Mouse (Mus musculus): Measurements from ENCODE around the gene Mfap2. TPM values are rescaled to one million over a fixed set of nuclear protein-coding genes. Genes with fewer than 3 reads are reported as not detected.
A peak's percentile ranks its signal among the peaks of the same experiment; 100 is the strongest.

Mfap2 gene
- polyA plus RNA-seq, 1 experiment from 2014 or later = 14.6 TPM

DNA sequence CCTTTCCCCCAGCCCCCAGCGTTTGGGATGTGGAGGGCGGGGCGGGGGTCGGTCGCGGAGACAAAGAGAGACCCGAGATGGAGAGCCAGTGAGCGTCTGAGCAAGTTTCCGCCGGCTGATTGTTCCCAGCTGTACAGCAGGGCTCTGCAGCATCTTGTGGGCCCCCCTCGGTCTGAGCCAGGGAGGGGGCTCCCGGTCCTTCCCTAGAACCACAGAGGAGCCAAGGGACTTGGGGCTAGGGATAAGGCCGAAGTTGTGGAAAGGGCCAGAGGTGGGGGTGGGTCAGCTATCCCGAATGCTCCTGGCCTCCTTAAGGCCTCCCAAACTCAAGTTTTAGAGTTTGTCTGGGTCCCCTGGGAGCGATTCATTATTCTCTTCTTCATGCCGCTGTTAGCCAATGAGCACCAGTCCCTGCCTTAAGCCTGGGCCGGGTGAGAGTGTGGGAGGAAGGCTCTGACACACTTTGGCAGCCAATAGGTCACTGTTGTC is 767 bp downstream of the Mfap2 start:
- Histone ChIP-seq H3K4me2 (ENCODE audit: low read depth, low read length) (peak overlapping the region; percentile 58), H3K9me3 (ENCODE audit: low read length) (no peaks in the 10 kb centered on the region), H3K4me3 (ENCODE audit: low read depth, low read length) (peak overlapping the region; percentile 40), H3K27ac (ENCODE audit: low read depth) (no peak overlapping the region), H3K36me3 (replicated peaks; ENCODE audit: insufficient read depth, low read length) (peaks cover 9% of the 10 kb centered on the region; the same call in 1 of the 2 replicates), H3K27me3 (ENCODE audit: insufficient read depth, low read length) (peaks cover 20% of the 10 kb centered on the region), H3K4me1 (ENCODE audit: insufficient read depth) (peaks cover 7% of the 10 kb centered on the region; the same call in 1 of the 2 replicates), H3K9ac (replicated peaks) (peak overlapping the region; percentile 61; the same call in 1 of the 2 replicates)
- TF ChIP-seq EP300 (IDR thresholded peaks at IDR 0.05; ENCODE audit: low read depth) (no peak), CTCF (IDR thresholded peaks at IDR 0.05; ENCODE audit: low read depth) (no peak)
- ATAC-seq = no peak
- 10% methylated on average over 17 of the region's 17 CpGs for WGBS (ENCODE audit: insufficient replicate concordance)
- DNase-seq = no peak

DNA sequence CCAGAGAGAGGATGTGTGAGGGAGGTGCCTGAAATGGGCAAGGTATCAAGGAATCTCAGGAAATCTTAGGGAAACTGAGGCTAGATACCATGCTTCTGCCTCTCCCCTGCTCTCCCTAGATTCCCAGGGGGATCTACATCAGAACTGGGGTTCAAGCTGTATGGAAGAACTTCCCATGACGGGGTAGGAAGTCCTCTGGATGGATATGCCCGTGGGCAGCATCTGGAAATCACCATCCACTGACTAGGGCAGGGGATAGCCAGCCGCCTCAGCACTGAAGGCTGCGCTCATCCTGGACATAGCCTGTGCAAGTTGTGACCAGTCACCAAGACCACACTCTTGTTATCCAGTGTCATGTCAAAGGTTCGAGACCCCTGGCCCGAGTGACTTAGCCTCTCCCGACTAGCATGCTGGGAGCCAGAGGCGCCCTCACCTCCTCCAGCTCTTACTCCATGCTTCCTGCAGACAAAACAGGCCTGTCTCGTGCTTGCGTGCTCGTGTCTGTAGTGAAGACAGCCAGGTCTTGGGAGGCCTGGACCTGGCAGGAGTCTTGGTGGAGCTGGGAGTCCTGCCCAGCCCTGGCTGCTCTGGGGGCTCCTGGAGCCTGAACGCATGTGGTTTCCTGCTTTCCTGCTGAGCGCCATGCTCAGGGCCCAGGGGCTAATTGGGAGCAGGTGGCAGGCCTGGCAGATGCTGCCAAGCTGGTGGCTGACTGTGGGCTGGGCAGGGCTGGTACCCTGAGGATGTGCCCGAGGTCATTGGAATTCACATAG is 1.5 kb downstream of the Mfap2 start:
- Histone ChIP-seq H3K4me3 (ENCODE audit: low read depth, low read length) (no peak overlapping the region), H3K27me3 (ENCODE audit: insufficient read depth, low read length) (peaks cover 20% of the 10 kb centered on the region), H3K4me2 (ENCODE audit: low read depth, low read length) (peak overlapping the region; percentile 38), H3K9me3 (ENCODE audit: low read length) (no peaks in the 10 kb centered on the region), H3K36me3 (replicated peaks; ENCODE audit: insufficient read depth, low read length) (peaks cover 4% of the 10 kb centered on the region; the same call in 1 of the 2 replicates), H3K9ac (replicated peaks) (no peak overlapping the region), H3K27ac (ENCODE audit: low read depth) (no peak overlapping the region), H3K4me1 (ENCODE audit: insufficient read depth) (peaks cover 7% of the 10 kb centered on the region; the same call in 1 of the 2 replicates)
- DNase-seq = no peak
- TF ChIP-seq EP300 (IDR thresholded peaks at IDR 0.05; ENCODE audit: low read depth) = no peak
- WGBS (ENCODE audit: insufficient replicate concordance) = 63% methylated on average over 14 of the region's 14 CpGs
- no peak for ATAC-seq

DNA sequence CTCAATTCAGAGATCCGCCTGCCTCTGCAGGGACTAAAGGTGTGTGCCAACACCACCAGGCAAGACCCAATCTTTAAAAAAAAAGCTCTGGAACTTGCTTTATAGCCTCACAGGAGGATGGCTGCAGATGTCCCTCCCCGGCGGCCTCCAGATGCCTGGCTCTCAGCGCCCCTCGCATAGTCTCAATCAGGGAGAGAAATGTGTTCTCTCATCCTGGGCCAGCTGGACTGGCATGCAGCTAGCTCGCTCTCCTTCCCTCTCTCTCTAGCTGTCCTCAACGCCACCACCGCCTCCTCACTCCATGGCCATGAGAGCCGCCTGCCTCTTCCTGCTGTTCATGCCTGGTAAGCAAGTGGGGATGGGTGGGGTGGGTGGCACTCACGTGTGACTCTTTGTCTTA is 2.3 kb downstream of the Mfap2 start:
- Histone ChIP-seq H3K9ac (replicated peaks) (no peak overlapping the region), H3K4me3 (ENCODE audit: low read depth, low read length) (no peak overlapping the region), H3K4me2 (ENCODE audit: low read depth, low read length) (no peak overlapping the region), H3K9me3 (ENCODE audit: low read length) (no peaks in the 10 kb centered on the region), H3K27ac (ENCODE audit: low read depth) (no peak overlapping the region), H3K4me1 (ENCODE audit: insufficient read depth) (peaks cover 7% of the 10 kb centered on the region; the same call in 1 of the 2 replicates), H3K36me3 (replicated peaks; ENCODE audit: insufficient read depth, low read length) (no peaks in the 10 kb centered on the region), H3K27me3 (ENCODE audit: insufficient read depth, low read length) (peaks cover 20% of the 10 kb centered on the region)
- no peak for TF ChIP-seq EP300 (IDR thresholded peaks at IDR 0.05; ENCODE audit: low read depth)
- no peak for TF ChIP-seq CTCF (IDR thresholded peaks at IDR 0.05; ENCODE audit: low read depth)
- ATAC-seq (no peak), DNase-seq (no peak)
- 83% methylated on average over 10 of the region's 10 CpGs for WGBS (ENCODE audit: insufficient replicate concordance)

DNA sequence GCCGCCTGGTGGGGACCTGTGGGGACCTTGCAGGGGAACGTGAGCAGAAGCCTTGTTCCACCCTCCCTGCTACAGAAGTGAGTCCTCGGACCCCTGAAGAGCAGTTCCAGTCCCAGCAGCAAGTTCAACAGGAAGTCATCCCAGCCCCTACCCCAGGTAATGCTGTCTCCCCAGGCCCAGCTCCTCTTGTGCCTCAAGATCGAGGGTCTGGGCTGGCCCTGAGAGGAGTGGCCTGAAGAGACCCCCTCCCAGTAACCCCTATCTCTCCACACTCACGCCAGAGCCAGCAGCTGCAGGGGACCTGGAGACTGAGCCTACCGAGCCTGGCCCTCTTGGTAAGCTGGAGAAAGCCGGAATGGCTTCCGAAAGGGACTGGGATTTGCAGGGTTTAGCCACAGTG is 3.9 kb downstream of the Mfap2 start:
- WGBS (ENCODE audit: insufficient replicate concordance) = 69% methylated on average over 8 of the region's 8 CpGs
- TF ChIP-seq CTCF (IDR thresholded peaks at IDR 0.05; ENCODE audit: low read depth) (no peak), EP300 (IDR thresholded peaks at IDR 0.05; ENCODE audit: low read depth) (no peak)
- Histone ChIP-seq H3K36me3 (replicated peaks; ENCODE audit: insufficient read depth, low read length) (no peaks in the 10 kb centered on the region), H3K9ac (replicated peaks) (no peak overlapping the region), H3K27me3 (ENCODE audit: insufficient read depth, low read length) (peaks cover 20% of the 10 kb centered on the region), H3K4me2 (ENCODE audit: low read depth, low read length) (no peak overlapping the region), H3K4me1 (ENCODE audit: insufficient read depth) (peaks cover 7% of the 10 kb centered on the region; the same call in 1 of the 2 replicates), H3K4me3 (ENCODE audit: low read depth, low read length) (no peak overlapping the region), H3K27ac (ENCODE audit: low read depth) (no peak overlapping the region), H3K9me3 (ENCODE audit: low read length) (no peaks in the 10 kb centered on the region)
- DNase-seq = no peak
- no peak for ATAC-seq

DNA sequence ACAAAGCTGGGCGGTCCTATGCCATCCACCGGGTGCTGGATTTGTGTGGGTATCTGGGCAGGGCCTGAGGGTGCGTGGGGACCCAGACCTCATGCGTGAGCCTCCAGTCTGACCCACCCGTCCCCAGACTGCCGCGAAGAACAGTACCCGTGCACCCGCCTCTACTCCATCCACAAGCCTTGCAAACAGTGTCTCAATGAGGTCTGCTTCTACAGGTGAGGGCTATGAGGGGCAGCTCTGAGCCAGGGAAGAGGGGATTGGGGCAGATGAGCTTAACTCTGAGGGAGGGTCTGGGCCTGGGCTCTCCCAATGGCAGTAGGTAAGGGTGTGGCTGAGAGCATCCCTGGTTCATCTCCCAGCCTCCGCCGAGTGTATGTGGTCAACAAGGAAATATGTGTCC is 4.6 kb downstream of the Mfap2 start:
- TF ChIP-seq EP300 (IDR thresholded peaks at IDR 0.05; ENCODE audit: low read depth) (no peak), CTCF (IDR thresholded peaks at IDR 0.05; ENCODE audit: low read depth) (no peak)
- Histone ChIP-seq H3K4me3 (ENCODE audit: low read depth, low read length) (no peak overlapping the region), H3K9me3 (ENCODE audit: low read length) (no peaks in the 10 kb centered on the region), H3K36me3 (replicated peaks; ENCODE audit: insufficient read depth, low read length) (no peaks in the 10 kb centered on the region), H3K4me1 (ENCODE audit: insufficient read depth) (peaks cover 7% of the 10 kb centered on the region; the same call in 1 of the 2 replicates), H3K9ac (replicated peaks) (no peak overlapping the region), H3K27me3 (ENCODE audit: insufficient read depth, low read length) (peaks cover 20% of the 10 kb centered on the region), H3K27ac (ENCODE audit: low read depth) (no peak overlapping the region), H3K4me2 (ENCODE audit: low read depth, low read length) (no peak overlapping the region)
- no peak for DNase-seq
- 86% methylated on average over 11 of the region's 11 CpGs for WGBS (ENCODE audit: insufficient replicate concordance)
- no peak for ATAC-seq

DNA sequence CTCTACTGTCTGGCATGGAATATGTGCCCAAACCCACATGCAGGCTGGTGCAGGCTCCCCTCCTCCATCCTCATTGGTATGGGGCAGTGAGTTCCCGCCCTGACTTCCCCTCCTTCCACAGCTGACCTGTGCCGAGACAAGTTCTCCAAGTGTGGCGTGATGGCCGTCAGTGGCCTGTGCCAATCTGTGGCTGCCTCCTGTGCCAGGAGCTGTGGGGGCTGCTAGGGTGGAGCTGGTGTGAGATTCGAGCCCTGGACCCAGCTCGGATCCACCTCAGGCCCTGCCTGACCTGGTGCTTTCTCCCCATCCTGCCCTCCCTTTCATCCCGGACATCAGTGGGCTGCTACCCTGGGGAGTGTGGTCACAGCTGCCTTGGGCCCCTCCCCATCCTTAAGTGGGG is 5.1 kb downstream of the Mfap2 start:
- no peaks in the 10 kb centered on the region for H3K9me3 ChIP-seq (ENCODE audit: low read length)
- H3K4me3 ChIP-seq (ENCODE audit: low read depth, low read length) = no peak overlapping the region
- H3K27ac ChIP-seq (ENCODE audit: low read depth) = no peak overlapping the region
- TF ChIP-seq CTCF (IDR thresholded peaks at IDR 0.05; ENCODE audit: low read depth) (no peak), EP300 (IDR thresholded peaks at IDR 0.05; ENCODE audit: low read depth) (no peak)
- H3K36me3 ChIP-seq (replicated peaks; ENCODE audit: insufficient read depth, low read length) = no peaks in the 10 kb centered on the region
- ATAC-seq (no peak), DNase-seq (no peak)
- H3K27me3 ChIP-seq (ENCODE audit: insufficient read depth, low read length) = peaks cover 18% of the 10 kb centered on the region
- 67% methylated on average over 7 of the region's 7 CpGs for WGBS (ENCODE audit: insufficient replicate concordance)
- H3K9ac ChIP-seq (replicated peaks) = no peak overlapping the region
- H3K4me1 ChIP-seq (ENCODE audit: insufficient read depth) = peaks cover 3% of the 10 kb centered on the region; the same call in 1 of the 2 replicates
- no peak overlapping the region for H3K4me2 ChIP-seq (ENCODE audit: low read depth, low read length)
